Comparison of ENCODE assay signal across 30 mouse cellular contexts in genomic region chr14:72625411-72625810, GRCm38 (mm10).
"Had no signal": no experiment of that assay in that cellular context is flagged by ENCODE, and none has a peak within 500 bp of the region (broad histone marks: within the 10 kb centered on the region; RNA-seq: fewer than 3 reads in every experiment).

No protein-coding gene starts in this region.

- H3K4me3 ChIP-seq: heart, embryonic 12.5 days; heart, embryonic 13.5 days; heart, embryonic 15.5 days; hindbrain, embryonic 10.5 days; hindbrain, embryonic 12.5 days; hindbrain, embryonic 13.5 days; hindbrain, embryonic 15.5 days; intestine, embryonic 15.5 days; kidney, embryonic 15.5 days; layer of hippocampus, adult 2 months; left cerebral cortex, adult 2 months had no signal

- H3K27me3 ChIP-seq: heart, embryonic 12.5 days; heart, embryonic 13.5 days; heart, embryonic 15.5 days; hindbrain, embryonic 12.5 days; hindbrain, embryonic 13.5 days; hindbrain, embryonic 15.5 days; intestine, embryonic 15.5 days; kidney, embryonic 15.5 days had no signal

- H3K4me1 ChIP-seq: heart, embryonic 15.5 days; hindbrain, embryonic 10.5 days; hindbrain, embryonic 12.5 days; hindbrain, embryonic 13.5 days; hindbrain, embryonic 15.5 days; intestine, embryonic 15.5 days; kidney, embryonic 15.5 days had no signal

- DNase-seq: heart, postnatal 10 days; heart, postnatal 14 days; heart, postnatal 36 days; heart, postnatal 4 days; kidney, adult 11 months; kidney, adult 18-20 months; kidney, adult 2 months; kidney, adult 8-10 months; kidney, adult 9 months; kidney, postnatal 10 days; kidney, postnatal 14 days; kidney, postnatal 25 days; kidney, postnatal 36 days; kidney, postnatal 4 days; layer of hippocampus, adult 9-11 months; layer of hippocampus, postnatal 36 days had no signal

- H3K9me3 ChIP-seq: heart, embryonic 15.5 days; hindbrain, embryonic 12.5 days; hindbrain, embryonic 15.5 days; intestine, embryonic 15.5 days; kidney, embryonic 15.5 days had no signal

- H3K36me3 ChIP-seq: heart, embryonic 15.5 days; hindbrain, embryonic 13.5 days; hindbrain, embryonic 15.5 days; intestine, embryonic 15.5 days had no signal

- H3K27ac ChIP-seq: heart, embryonic 13.5 days; heart, embryonic 15.5 days; hindbrain, embryonic 10.5 days; hindbrain, embryonic 12.5 days; hindbrain, embryonic 13.5 days; hindbrain, embryonic 14.5 days; hindbrain, embryonic 15.5 days; hindbrain, postnatal 0 days; intestine, embryonic 15.5 days; kidney, embryonic 15.5 days; kidney, postnatal 0 days; layer of hippocampus, adult 2 months; left cerebral cortex, adult 2 months had no signal

- H3K9ac ChIP-seq: heart, embryonic 12.5 days; heart, embryonic 13.5 days; heart, embryonic 15.5 days; hindbrain, embryonic 12.5 days; hindbrain, embryonic 13.5 days; hindbrain, embryonic 14.5 days; hindbrain, embryonic 15.5 days; intestine, embryonic 15.5 days; kidney, embryonic 15.5 days had no signal
